Mouse (Mus musculus): ENCODE measurements around the gene Rgs5. TPM values are rescaled to one million over a fixed set of nuclear protein-coding genes. Genes with fewer than 3 reads are reported as not detected.

Rgs5 gene
- 67.2 and 89.9 TPM in 2 replicates for polyA plus RNA-seq (2012; rRNA removed)

DNA sequence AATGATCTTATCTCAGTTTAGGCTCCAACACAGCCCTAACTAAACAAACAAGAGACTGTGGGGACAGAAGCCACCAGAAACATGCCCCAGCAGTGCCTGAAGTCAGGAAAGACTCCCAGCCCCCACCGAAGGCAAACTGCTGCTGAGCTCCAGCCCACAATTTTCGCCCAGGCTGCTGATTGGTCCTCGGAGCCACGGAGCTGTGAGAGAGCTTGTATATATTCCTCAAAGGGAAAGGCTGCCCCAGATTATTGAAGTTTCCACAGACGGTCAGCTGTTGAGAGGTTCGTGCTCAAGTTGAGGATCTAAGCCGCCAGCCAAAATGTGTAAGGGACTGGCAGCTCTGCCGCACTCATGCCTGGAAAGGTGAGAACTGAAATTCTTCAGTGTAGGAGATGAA lies at the start of gene Rgs5:
Rgs5 (plus strand) TSS at position 246 of the 400 bp plus-strand sequence.
- DNase-seq (ENCODE audit: extremely low spot score in 1 of 2, low spot score in 1 of 2), result peak in 1 of 2 experiments; percentile 43

DNA sequence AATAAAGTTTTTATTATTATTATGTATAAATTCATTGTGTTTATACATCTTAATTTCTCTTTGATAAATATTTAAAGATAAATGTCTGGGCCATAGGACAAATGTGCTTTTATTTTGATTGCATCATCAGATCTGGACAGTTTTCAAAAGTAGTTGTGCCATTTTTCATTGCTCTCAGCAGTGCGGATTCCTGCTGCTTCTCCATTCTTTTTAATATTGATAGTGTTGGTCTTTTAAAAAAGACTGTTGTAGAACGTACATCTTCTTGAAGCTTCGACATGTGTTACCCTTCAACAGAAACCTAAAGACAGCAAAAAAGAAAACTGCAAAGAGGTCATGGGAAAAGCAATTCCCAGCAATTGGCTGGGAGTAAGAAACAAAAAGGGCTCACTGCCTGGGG lies 49.1 kb upstream of the Rgs5 start:
- no peak for DNase-seq (ENCODE audit: extremely low spot score in 1 of 2, low spot score in 1 of 2)

DNA sequence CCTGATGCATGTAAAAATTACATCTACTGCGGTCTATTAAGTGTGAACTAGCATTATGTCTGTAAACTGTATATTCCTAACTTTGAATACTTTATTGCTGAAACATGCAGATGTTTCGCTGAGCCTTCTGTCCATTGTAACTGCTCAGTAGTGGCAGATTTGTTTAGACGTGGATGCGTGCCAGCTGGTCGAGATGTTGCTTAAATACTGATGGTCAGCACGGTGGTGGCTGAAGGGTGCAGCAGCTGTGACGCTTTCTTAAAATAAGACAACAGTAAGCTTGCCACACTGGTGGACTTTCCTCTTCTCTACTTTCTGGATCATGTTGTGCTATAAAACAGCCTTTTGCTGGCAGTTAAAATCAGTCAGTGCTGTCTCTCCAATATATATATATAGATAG lies 25.6 kb upstream of the Rgs5 start:
- no peak for DNase-seq (ENCODE audit: extremely low spot score in 1 of 2, low spot score in 1 of 2)

DNA sequence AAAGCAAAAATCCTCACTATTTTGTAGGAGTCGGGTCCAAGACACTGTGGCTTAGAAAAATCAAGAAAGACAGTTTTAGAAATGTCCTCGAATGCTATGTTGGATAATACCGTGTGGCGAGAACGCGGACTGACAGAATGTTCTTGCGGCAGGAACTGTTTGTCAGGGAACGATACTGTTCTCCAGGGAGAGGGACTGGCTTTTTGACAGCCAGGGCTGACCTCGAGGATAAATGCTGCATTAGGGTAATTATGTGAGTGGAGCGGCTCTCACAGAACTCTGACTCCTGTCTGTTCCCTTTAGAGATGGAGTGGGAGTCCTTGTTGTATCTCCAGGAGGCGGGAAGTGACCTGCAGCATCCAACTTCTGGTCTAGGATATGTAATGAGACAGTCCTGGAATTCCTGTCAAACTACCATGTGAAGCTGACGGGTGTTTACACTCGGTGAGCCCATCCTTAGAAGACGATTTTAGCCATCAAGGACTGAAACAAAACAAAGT lies 18.0 kb upstream of the Rgs5 start:
- no peak for DNase-seq (ENCODE audit: extremely low spot score in 1 of 2, low spot score in 1 of 2)

DNA sequence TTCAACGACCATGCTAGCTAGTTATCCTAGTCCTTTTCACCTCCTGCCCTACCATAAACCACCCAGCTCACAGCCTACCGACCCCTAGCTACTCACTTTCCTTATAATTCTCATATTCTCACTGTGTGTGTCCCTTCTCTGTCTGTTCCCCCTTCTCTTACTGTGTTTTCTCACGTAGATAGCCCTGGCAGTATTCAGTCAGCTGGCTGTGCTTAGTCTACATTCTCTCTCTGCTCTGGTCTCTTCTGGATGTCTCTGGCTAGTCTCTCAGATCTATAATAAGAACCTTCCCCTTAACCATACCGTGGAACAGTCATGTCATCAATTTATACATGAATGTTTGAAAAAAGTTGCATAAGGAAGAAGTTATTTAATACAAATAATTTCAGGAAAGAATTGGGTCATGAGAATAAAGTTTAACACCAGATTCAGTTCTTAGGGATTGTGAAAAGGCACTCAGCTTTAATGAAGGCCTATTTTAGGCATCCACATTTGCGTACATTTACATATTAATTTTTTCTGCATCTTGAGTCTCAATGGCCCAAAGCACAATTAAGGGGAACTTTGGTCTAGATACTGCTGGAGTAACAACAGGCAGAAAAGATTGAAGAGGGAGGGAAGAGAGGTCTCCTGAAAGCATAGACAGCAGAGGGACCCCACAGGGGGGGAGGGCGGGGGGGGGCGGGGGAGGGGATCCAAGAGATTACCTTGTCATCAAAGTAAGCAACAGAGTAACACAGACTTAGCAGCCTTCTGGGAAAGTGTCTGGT lies 10.2 kb upstream of the Rgs5 start:
- DNase-seq (ENCODE audit: extremely low spot score in 1 of 2, low spot score in 1 of 2), result no peak

DNA sequence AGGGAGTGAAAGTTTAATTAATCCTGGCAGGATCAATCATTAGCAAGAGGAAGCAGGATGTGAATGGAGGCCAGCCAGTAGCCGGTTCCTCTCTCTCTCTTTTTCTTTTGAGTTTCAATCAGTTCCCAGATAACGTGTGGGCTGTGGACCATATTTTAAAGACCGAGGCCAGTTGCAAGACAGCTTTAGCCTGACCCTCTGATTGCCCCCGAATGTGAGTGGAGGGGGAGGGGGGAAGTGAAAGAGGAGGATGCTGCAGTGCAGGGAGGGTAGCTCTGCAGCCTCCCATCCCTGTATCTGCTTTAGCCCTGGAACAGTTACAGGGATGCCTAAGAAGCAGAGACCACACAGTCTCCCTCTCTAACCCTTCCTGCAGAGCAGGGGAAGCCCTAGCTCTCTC lies 4.2 kb downstream of the Rgs5 start:
- no peak for DNase-seq (ENCODE audit: extremely low spot score in 1 of 2, low spot score in 1 of 2)

DNA sequence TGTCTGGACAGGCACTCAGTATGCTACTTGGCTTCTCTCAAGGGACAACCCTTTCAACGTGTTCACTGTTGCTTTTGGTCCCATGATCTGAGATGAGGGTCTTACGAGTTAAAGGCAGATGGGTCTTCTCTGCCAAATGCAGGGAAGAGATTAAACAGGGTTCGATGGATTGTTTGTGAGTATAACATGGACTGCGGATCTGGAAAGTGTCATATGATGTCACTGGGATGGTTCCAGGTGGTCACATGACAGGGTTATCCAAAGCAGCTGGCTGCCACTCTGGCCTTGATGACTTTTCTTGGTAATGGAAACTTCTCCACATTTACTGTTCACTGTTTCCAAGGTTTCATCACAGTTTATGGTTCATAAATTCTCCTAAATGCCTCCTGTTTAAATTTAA lies 12.0 kb downstream of the Rgs5 start:
- DNase-seq (ENCODE audit: extremely low spot score in 1 of 2, low spot score in 1 of 2), result no peak

DNA sequence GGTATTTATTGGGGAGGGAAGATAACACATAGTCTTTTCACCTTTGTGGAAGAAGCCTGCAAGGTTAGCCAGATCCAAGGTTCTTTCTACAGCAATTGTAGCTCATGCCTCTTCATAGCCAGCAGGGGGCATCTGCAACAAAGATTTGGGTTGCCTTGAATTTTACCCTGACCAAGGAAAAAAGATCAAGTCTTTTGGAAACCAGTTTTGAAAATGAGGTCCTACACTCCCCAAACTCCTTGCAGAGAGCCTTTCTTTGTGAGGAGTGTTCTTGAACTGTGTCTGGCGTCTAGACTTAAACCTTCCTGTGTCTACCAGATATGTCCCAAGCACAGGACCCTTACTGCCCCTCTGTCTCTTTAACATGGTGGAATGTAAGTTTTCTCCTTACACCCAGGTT lies 15.4 kb downstream of the Rgs5 start:
- DNase-seq (ENCODE audit: extremely low spot score in 1 of 2, low spot score in 1 of 2), result peak in 1 of 2 experiments; percentile 72

DNA sequence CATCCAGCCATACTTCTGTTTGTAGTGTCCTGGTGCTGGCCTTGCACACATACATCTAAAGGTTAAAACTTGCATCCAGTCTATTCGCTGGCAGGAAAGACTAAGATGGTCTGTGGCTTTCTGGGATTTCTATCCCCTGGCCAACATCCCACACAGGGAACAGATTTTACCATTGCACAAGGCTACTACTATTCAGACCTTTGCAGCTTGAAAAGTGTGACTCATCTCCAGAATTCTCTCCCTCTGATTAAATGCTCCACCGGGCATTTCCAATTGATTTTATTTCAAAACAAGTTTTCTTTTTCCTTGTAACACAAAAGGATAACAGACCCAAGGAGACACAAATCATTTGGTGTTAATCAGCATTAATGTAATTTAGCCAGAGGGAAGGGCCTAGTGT lies 16.5 kb downstream of the Rgs5 start:
- DNase-seq (ENCODE audit: extremely low spot score in 1 of 2, low spot score in 1 of 2), result no peak

DNA sequence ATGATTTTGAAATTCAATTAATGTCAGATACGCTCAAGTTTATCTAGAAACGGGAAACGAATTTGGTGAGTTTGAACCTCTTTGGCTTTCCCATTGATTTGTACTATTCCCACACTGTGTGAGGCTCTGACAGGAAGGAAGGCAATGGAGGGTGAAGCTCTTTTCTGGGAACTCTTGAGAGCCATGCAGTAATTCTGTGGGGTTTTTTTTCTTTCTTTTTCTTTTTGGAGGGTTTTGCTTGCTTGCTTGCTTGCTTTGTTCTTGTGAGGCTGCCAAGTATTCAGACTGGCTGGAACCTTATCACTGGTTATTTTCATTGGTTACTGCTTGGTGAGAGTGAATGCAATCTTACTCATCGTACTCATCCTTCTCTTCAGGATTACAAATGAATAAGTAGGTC lies 17.0 kb downstream of the Rgs5 start:
- DNase-seq (ENCODE audit: extremely low spot score in 1 of 2, low spot score in 1 of 2), result no peak

DNA sequence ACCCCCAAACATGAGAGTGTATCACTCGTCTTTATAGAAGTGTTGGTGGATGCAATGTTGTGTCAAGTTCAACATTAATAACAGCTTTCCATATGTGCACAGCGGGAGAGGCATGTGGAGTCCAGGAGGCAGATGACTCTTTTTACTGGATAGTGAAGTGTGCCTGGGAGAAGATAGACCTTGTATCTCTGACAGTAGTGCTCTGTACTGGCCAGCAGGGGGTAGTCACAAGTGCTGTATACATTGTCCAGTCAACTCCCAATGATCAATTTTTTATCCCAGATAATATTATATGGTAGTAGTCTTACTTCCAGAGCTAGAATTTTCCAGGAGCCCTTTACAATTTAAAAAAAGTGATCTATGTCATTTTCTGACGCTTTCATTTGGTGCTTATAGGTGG lies 18.8 kb downstream of the Rgs5 start:
- peak in 1 of 2 experiments; percentile 27 for DNase-seq (ENCODE audit: extremely low spot score in 1 of 2, low spot score in 1 of 2)

DNA sequence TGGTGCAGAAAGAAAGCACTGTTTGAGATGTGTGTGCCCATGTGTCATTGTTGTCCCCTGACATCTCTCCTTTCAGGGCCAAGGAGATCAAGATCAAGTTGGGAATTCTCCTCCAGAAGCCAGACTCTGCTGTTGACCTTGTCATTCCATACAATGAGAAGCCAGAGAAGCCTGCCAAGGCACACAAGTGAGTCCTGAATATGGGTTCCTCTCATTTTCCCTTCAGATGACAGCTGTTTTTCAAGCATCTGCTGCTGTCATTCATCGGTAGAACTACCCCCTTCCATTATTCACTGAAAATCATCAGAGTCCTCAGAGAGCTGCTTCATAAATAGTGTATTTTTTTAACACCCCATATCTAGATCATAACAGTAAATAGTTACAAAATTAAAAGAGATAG lies 21.4 kb downstream of the Rgs5 start:
- DNase-seq (ENCODE audit: extremely low spot score in 1 of 2, low spot score in 1 of 2), result no peak

DNA sequence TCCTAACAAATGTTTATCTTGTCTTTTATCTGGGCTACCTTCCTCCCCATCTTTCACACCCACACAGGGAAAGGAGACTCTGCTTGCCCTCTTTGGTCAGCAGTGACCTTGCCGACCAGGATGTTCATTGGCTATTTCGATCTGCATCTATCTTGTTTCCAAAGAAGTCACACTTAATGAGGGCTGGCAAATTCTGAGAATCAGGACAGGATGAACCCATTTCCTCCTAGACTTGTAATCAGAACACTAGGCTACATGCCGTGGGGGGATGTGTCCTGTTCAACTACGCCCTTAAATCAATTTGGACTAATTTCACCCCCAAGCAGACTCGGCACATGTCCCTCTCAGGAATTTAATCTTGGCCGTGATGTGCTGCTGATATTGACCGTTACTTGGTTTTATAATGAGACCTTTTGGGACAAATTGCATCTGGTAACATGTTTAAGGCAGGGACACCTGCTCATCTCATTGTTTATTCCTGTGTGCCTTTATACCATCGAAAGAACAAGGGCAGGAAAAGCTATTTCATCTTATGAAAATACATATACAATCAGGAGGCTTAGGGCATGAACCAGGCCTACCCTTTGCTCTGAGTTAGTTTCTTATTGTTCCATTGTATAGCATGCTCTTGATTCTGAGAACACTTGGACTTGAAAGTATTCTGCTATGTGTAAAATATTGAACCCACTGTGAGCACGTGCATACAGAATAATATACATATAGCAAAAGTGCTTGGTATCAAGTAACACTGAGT lies 25.3 kb downstream of the Rgs5 start:
- no peak for DNase-seq (ENCODE audit: extremely low spot score in 1 of 2, low spot score in 1 of 2)

DNA sequence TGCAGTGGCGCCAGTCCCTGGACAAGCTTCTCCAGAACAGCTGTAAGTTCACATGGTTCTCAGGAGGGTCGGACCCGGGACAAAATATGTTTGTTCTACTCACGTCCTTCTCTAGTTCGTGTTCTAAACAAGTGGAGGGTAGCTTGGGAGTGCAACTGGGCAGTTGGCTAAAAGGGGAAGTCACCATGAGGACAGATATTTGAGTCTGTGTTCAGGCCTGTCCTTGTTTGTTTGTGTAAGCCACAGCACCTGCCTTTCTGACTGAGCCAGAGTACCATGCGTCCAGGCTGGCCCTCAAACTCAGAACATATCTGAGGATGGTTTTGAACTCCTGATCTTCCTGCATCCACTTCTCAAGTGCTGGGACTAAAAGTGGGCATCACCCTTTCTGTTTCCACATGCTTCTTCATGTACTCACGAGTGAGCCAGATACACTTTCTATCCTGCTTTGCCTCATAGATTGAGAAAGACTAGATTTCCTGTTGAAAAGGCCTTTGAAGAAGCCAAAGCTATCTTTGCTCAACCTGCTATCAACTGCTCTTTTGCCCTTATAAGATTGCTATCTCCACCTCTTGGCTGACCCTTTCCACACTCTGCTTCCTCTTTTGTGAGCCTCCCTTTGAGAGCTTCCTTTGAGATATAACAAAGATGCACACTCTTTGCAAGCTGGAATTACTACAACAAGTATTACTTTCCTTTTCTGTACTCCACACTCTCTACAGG lies 27.6 kb downstream of the Rgs5 start:
- DNase-seq (ENCODE audit: extremely low spot score in 1 of 2, low spot score in 1 of 2), result no peak

DNA sequence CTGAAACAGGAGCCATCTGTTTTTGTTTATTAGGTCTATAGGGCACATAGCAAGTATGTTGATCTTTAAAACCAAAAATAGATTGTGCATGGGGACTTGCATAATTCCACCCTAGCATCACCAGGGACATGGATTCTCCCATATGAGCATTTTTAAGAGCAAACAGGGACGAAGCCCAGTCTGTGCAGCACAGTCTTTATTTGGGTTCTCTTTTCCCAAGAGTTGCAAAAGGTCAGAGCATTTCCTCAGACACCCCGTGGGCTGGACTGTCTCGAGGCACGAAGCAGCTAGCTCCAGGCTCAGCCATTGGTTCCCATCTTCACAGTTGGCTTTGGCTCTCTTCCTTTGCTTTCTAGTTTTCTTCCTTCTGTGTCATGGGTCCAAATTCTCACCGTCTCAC lies 30.0 kb downstream of the Rgs5 start:
- DNase-seq (ENCODE audit: extremely low spot score in 1 of 2, low spot score in 1 of 2), result no peak

DNA sequence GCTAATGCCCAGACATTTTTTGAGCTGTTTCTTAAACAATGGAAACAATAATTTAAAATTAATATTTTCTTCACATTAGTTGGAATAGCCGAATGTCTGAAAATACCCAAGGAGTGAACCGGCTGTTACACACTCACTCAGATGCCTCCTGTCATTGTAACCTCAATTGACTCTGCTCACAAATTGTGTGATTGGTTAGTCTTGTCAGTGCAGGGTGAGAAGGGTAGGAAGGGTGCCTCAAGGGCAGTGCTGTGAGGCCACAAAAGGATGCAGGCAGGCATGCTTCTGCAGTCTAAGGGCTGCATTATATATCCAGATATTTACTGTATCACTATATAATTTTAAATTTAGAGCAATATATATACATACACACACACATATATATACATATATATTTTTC lies 37.7 kb downstream of the Rgs5 start:
- no peak for DNase-seq (ENCODE audit: extremely low spot score in 1 of 2, low spot score in 1 of 2)

DNA sequence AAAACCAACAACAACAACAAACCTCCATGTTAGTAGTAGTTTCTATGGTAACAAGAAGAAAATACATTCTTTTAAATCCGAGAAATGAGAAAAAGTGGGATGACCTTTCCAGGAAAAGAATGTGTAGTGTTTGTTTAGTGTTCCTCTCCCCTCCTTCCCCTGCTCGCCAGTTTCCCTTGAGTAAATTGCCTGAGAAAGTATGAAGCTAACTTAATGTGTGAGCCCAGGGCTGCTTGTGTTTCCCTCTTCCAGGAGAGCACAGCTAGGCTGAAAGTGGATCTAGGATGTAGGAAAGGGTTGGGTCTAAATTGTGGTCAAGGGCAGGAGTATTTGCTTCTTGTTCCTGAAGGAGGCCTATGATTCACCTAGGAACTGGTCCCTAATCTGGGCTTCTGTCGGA lies 38.2 kb downstream of the Rgs5 start:
- no peak for DNase-seq (ENCODE audit: extremely low spot score in 1 of 2, low spot score in 1 of 2)

DNA sequence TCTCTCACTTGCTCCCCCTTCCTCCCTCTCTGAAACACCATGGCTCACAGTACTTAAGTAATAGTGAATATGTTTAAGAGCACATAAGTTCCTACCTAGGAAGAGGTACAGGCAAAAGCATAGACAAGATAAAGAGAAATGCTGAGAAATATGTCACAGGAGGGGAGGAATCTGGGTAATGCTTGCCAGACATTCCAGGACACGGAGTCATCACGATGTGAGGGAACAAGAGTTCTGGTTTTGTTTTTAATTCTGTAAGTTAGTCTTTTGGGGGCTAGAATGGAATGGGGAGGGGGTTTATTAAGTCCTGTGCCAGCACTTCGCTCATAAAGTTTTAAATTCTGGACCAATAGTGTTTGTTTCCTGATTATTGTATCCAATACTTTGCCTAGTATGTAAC lies 40.1 kb downstream of the Rgs5 start:
- DNase-seq (ENCODE audit: extremely low spot score in 1 of 2, low spot score in 1 of 2), result no peak

DNA sequence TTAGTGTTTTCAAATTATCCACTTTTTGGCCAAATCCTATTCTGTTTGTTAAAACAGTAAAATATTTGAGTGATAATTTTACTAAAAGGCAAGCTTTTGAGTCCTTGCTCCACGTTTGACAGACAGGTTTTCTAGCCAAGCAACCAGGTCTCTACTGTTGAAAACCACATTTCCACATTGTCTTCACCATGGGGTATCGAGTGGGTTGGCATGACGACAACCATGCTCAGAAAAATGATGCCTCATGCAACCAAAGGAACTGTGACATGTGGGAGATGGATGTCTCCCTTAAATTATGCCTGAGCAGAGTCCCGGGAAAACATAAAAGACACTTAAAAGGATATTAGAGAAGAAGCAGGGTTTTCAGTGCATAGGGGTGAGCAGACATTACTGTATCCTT lies 41.9 kb downstream of the Rgs5 start:
- DNase-seq (ENCODE audit: extremely low spot score in 1 of 2, low spot score in 1 of 2), result no peak

DNA sequence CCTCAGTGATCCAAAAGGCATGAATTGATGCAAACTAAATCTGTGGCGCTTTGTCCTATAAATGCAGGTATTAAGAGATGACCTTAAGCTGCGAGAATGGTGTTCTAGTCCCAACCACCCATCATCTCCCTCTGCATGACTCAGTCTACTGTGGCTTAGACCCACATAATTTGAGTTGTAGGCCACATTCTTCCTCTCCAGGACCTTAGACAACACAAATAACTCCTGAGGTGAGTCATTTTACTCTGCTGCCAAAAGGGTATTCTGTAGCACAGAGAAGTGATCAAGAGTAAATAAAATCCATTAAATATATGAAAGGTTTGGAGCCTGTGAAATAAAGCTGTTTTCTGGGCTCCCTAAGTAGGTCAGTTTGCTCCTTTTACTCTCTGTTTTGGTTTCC lies 43.9 kb downstream of the Rgs5 start:
- DNase-seq (ENCODE audit: extremely low spot score in 1 of 2, low spot score in 1 of 2), result no peak

DNA sequence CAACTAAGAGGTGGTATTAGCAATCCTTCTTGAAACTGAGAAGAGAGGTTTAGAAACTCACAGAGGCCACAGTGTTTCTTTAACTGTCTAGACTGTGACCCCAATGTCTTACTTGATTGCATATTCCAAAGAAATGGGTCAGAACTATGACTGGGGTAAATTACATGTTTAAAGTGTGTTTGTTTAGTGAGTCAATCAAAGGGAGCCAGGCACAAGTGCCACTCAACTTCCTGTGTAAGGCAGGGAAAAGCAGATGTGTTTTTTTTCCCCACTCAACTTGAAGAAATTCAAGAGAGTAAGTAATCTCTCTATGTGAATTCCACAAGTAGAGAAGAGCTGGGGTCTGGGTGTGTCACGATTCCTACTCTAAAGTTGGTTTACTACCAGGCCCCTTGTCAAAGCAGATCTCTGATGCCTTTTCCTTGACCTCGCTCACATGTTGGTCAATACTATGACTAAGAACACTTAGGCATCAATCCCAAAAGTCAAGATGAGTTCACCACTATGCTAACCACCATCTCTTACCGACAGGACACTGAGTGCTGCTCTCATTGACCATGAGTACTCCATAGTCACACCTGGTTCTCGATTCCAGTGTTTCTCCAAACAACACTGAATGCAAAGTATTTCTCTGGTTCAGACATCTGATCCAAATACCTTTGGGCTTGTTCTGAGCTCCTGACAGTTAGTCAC lies 49.2 kb downstream of the Rgs5 start:
- DNase-seq (ENCODE audit: extremely low spot score in 1 of 2, low spot score in 1 of 2), result no peak
